Mouse (Mus musculus): ENCODE data around the gene Cep19. TPM values are rescaled to one million over a fixed set of nuclear protein-coding genes. Genes with fewer than 3 reads are reported as not detected.

The Cep19 gene
- total and polyA plus RNA-seq, 2 experiments from 2014 or later, result 12.1 to 19.6 TPM

DNA sequence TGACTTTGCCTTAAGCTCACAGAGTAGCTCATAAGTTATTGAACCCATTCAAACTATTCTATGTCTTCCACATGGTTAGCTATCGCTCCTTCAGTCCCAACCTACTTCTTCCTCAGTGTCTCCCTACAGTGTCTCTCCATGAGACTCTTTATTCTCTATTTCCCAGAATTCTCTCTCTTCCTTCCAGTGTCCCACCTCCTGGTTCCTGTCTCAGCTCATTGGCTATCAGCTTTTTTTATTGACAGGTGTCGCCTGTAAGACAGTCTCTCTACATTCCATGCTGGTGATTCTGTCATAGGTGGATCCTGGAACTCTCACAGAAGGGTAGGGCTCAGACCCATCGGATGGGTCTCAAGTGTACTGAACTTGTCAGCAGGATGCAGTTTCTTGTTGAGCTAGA, 25.8 kb downstream of the Cep19 start:
- H3K4me1 ChIP-seq (ENCODE audit: control insufficient read depth, insufficient read depth), result 0 out of 2 replicates have a peak, but pooled peaks cover 9% of the 10 kb centered on the region
- H3K27ac ChIP-seq (ENCODE audit: low read depth), result peak overlapping the region; percentile 58; the same call in 1 of the 2 replicates
- no peak overlapping the region for H3K9ac ChIP-seq (replicated peaks; ENCODE audit: low read depth, low read length)
- no peak overlapping the region for H3K4me2 ChIP-seq (ENCODE audit: low read depth, low read length)
- no peaks in the 10 kb centered on the region for H3K9me3 ChIP-seq (replicated peaks; ENCODE audit: control insufficient read depth, low read length)
- no peaks in the 10 kb centered on the region for H3K36me3 ChIP-seq (replicated peaks; ENCODE audit: control insufficient read depth, insufficient read depth, low read length)
- H3K27me3 ChIP-seq (ENCODE audit: control insufficient read depth, insufficient read depth, low read length), result no peaks in the 10 kb centered on the region
- 75% methylated on average over 3 of the region's 3 CpGs for WGBS
- ATAC-seq (ENCODE audit: insufficient read depth, low read depth) (no peak), DNase-seq (ENCODE audit: low spot score) (no peak)
- TF ChIP-seq CTCF (IDR thresholded peaks at IDR 0.05; ENCODE audit: low read depth) (no peak), EP300 (IDR thresholded peaks at IDR 0.05; ENCODE audit: low read depth) (no peak)
- no peak overlapping the region for H3K4me3 ChIP-seq (ENCODE audit: low read depth, low read length)

DNA sequence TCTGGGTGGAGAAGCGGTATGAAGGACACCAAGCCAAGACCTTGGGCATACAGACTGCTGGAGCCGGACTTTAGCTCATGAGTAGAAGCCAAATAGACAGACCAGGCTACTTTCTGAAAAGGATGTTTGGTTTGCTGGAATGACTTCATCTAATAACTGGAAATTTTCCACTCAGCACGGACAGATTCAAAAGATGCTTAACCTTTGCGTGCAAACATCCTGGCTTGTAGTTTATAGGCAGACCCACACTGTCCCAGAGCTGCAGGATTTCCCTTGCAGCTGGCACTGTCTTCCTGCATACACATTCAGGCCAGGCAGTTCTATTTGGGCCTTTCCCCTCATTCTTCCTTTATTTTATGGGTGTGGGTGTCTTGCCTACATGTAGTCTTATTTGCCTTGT, 27.4 kb downstream of the Cep19 start:
- H3K27ac ChIP-seq (ENCODE audit: low read depth), result peak overlapping the region; percentile 32
- no peaks in the 10 kb centered on the region for H3K36me3 ChIP-seq (replicated peaks; ENCODE audit: control insufficient read depth, insufficient read depth, low read length)
- peak; percentile 43; the same call in 1 of the 2 replicates for ATAC-seq (ENCODE audit: insufficient read depth, low read depth)
- 0 out of 2 replicates have a peak, but pooled peaks cover 10% of the 10 kb centered on the region for H3K4me1 ChIP-seq (ENCODE audit: control insufficient read depth, insufficient read depth)
- H3K27me3 ChIP-seq (ENCODE audit: control insufficient read depth, insufficient read depth, low read length), result no peaks in the 10 kb centered on the region
- no peak for TF ChIP-seq EP300 (IDR thresholded peaks at IDR 0.05; ENCODE audit: low read depth)
- TF ChIP-seq CTCF (IDR thresholded peaks at IDR 0.05; ENCODE audit: low read depth), result no peak
- no peak overlapping the region for H3K4me2 ChIP-seq (ENCODE audit: low read depth, low read length)
- peak; percentile 18 for DNase-seq (ENCODE audit: low spot score)
- WGBS, result 73% methylated on average over 4 of the region's 4 CpGs
- no peaks in the 10 kb centered on the region for H3K9me3 ChIP-seq (replicated peaks; ENCODE audit: control insufficient read depth, low read length)
- H3K4me3 ChIP-seq (ENCODE audit: low read depth, low read length), result no peak overlapping the region
- H3K9ac ChIP-seq (replicated peaks; ENCODE audit: low read depth, low read length), result no peak overlapping the region

DNA sequence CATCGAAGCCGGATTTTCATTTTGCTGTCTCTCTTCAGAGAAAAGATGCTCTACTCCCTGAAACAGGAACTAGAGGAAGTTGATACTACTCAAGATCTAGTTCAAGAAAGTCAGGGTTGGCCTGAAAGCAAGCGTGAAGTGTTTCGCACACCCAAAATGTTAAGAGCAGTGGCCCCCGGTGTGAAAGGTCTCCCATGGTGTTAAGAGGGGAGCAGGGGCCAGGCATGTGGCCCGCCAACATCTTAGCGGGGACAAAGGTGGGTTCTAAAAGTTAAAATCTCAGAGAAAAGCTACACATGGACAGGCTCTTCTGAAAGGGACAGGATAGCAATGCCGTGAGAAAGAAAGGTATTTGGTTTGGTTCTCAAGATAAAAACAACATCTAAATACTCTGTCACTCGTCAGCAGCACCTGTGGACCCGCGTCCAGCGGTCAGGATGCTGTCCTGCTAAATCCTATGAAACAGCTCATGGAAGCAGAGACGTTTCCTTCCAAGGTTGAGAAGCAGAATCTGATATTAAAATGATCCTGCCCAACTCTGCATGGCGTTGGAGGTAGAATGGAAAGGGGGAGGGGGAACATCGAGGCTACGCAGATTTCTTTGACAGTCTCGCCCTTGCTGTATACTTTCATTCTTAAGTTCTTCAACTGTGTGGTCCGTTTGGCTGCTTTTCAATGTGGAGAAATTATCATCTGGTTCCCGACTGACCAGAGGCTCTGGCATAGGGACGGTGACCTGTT, 30.0 kb downstream of the Cep19 start:
- Histone ChIP-seq H3K27ac (ENCODE audit: low read depth) (peak overlapping the region; percentile 80), H3K27me3 (ENCODE audit: control insufficient read depth, insufficient read depth, low read length) (no peaks in the 10 kb centered on the region), H3K4me2 (ENCODE audit: low read depth, low read length) (peak overlapping the region; percentile 60), H3K9me3 (replicated peaks; ENCODE audit: control insufficient read depth, low read length) (no peaks in the 10 kb centered on the region), H3K4me1 (ENCODE audit: control insufficient read depth, insufficient read depth) (0 out of 2 replicates have a peak, but pooled peaks cover 10% of the 10 kb centered on the region), H3K4me3 (ENCODE audit: low read depth, low read length) (peak overlapping the region; percentile 37), H3K9ac (replicated peaks; ENCODE audit: low read depth, low read length) (no peak overlapping the region; the same call in 1 of the 2 replicates), H3K36me3 (replicated peaks; ENCODE audit: control insufficient read depth, insufficient read depth, low read length) (no peaks in the 10 kb centered on the region)
- ATAC-seq (ENCODE audit: insufficient read depth, low read depth) (no peak), DNase-seq (ENCODE audit: low spot score) (no peak)
- 52% methylated on average over 20 of the region's 20 CpGs for WGBS
- no peak for TF ChIP-seq EP300 (IDR thresholded peaks at IDR 0.05; ENCODE audit: low read depth)

DNA sequence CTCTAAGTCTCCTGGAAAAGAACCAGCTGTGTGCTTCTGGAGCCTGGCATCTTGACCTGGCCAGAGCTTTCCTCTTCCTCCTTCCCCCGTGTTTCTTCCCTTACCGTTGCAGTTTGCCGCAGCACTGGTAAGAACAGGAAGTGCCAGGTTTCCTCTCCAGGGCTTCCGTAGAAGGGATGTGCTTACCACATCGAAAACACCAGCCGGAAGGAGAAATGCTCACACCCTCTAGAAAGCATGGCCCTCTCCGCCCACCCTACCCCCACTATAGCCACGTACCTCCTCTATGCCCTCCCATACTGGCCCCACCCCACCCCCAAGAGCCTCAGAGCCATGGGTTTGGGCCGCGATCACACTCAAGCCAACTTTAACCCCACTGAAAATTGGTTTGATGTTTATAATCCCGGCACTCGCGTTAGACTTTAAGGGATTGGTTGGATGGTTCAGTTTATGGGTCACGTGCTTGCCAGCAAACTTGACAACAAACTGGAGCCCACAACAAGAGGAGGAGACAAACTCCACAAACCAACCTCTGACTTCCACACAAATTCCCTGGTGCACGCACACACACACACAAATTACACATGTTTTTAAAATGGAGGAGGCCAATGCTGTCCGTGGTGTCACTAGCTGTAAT, 30.7 kb downstream of the Cep19 start:
- Histone ChIP-seq H3K9ac (replicated peaks; ENCODE audit: low read depth, low read length) (no peak overlapping the region; the same call in 1 of the 2 replicates), H3K9me3 (replicated peaks; ENCODE audit: control insufficient read depth, low read length) (no peaks in the 10 kb centered on the region), H3K36me3 (replicated peaks; ENCODE audit: control insufficient read depth, insufficient read depth, low read length) (no peaks in the 10 kb centered on the region), H3K4me1 (ENCODE audit: control insufficient read depth, insufficient read depth) (0 out of 2 replicates have a peak, but pooled peaks cover 10% of the 10 kb centered on the region), H3K4me3 (ENCODE audit: low read depth, low read length) (peak overlapping the region; percentile 37), H3K4me2 (ENCODE audit: low read depth, low read length) (peak overlapping the region; percentile 60), H3K27ac (ENCODE audit: low read depth) (peak overlapping the region; percentile 80), H3K27me3 (ENCODE audit: control insufficient read depth, insufficient read depth, low read length) (no peaks in the 10 kb centered on the region)
- DNase-seq (ENCODE audit: low spot score) (peak; percentile 69), ATAC-seq (ENCODE audit: insufficient read depth, low read depth) (peak; percentile 86)
- WGBS, result 52% methylated on average over 16 of the region's 16 CpGs
- TF ChIP-seq EP300 (IDR thresholded peaks at IDR 0.05; ENCODE audit: low read depth) (peak; percentile 62; the same call in 1 of the 2 replicates), CTCF (IDR thresholded peaks at IDR 0.05; ENCODE audit: low read depth) (no peak)

DNA sequence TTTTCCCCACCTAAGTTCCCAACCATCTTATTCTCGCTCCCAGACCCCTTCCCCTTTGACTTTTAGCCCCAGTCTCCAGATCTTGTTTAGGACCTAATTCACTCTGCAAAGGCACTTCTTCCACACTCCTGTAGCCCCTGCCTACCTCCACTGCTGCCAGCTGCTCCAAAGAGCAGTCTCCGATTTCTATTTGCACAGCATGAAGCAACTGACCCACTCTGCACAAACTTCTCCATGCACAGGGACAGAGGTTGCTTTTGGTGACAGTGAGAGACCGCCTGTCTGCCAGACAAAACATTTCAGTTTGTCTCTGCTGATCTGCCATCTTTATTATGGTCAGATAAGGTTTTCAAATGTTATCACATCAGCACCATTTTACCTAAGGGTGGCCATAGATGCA, 33.5 kb downstream of the Cep19 start:
- 0 out of 2 replicates have a peak, but pooled peaks cover 10% of the 10 kb centered on the region for H3K4me1 ChIP-seq (ENCODE audit: control insufficient read depth, insufficient read depth)
- no peak overlapping the region for H3K4me2 ChIP-seq (ENCODE audit: low read depth, low read length)
- 86% methylated on average over 3 of the region's 3 CpGs for WGBS
- ATAC-seq (ENCODE audit: insufficient read depth, low read depth), result no peak
- no peaks in the 10 kb centered on the region for H3K27me3 ChIP-seq (ENCODE audit: control insufficient read depth, insufficient read depth, low read length)
- H3K36me3 ChIP-seq (replicated peaks; ENCODE audit: control insufficient read depth, insufficient read depth, low read length), result no peaks in the 10 kb centered on the region
- TF ChIP-seq EP300 (IDR thresholded peaks at IDR 0.05; ENCODE audit: low read depth) (no peak), CTCF (IDR thresholded peaks at IDR 0.05; ENCODE audit: low read depth) (no peak)
- DNase-seq (ENCODE audit: low spot score), result no peak
- H3K9me3 ChIP-seq (replicated peaks; ENCODE audit: control insufficient read depth, low read length), result no peaks in the 10 kb centered on the region
- no peak overlapping the region for H3K9ac ChIP-seq (replicated peaks; ENCODE audit: low read depth, low read length)
- H3K27ac ChIP-seq (ENCODE audit: low read depth), result no peak overlapping the region
- H3K4me3 ChIP-seq (ENCODE audit: low read depth, low read length), result no peak overlapping the region

Measured in heart, postnatal 0 days (tissue).